Comparison of ENCODE assay signal across 9 mouse cellular contexts in the genomic region with DNA sequence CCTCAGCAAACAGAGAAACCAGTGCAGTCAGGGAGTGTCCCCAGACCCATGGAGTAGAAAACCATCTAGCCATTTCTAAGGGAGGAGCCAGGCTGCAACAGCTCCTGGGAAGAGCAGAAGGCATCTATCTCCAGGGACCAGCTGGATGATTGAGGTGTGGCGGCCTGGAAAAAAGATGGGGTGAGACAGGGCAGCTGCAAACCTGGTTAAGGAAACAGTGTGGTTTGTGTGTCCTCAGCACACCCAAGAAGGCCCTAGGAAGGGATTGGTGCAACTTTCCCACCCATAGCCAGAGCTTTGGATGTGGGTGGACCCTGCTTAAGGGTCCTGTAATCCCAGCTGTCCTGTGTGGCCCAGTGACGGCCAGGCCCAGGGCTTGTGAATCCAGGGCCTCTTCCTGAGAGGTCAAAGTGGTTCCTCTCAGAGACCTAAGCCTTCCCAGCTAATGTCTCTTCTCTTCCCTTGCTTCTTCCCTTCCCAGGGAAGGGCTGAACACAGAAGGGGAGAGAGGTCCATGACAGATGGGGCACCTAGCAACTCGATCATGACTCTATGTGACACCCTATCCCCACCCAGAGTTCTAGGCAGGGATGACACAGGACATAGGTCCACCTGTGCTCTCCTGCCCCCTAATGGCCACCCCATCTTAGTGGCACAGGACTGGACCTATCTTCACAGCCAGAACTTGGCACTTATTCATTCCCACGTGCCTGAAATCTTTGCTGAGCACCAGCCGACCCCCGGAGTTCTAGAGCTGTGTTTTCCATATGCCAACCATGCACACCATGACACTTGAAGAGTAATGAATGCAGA. TPM values are rescaled to one million over a fixed set of nuclear protein-coding genes. Genes with fewer than 3 reads are reported as not detected.
A peak's percentile ranks its signal among the peaks of the same experiment; 100 is the strongest.
DNase-seq lines count a peak whose midpoint lies in the region; ATAC-seq and TF ChIP-seq lines count a peak whose summit lies in the region.
"Had no signal": no experiment of that assay in that cellular context is flagged by ENCODE, and none has a peak within 500 bp of the region (broad histone marks: within the 10 kb centered on the region; RNA-seq: fewer than 3 reads in every experiment).

No protein-coding gene starts in this region.

- no peak for ATAC-seq in forebrain, postnatal 0 days
- ATAC-seq in forebrain, embryonic 12.5 days (ENCODE audit: low FRiP score): no peak
- peak; percentile 62 to 87; a peak in 3 of 4 replicates for ATAC-seq in hematopoietic stem cell, adult 5-6 weeks (replicated peaks in 1 of 2; ENCODE audit: insufficient read depth in 1 of 2, low FRiP score in 2 of 2, low TSS enrichment in 1 of 2, low read depth in 1 of 2, poor library complexity in 2 of 2, severe bottlenecking in 2 of 2)
- ATAC-seq in liver, embryonic 14.5 days (ENCODE audit: insufficient read depth): peak; percentile 78

- TF ChIP-seq EP300 in CH12.LX (IDR thresholded peaks at IDR 0.05; ENCODE audit: low read length): 0 out of 2 replicates have a peak, but pooled peaks have one; percentile 16
- no peak for TF ChIP-seq EP300 in liver, embryonic 14.5 days (IDR thresholded peaks at IDR 0.05; ENCODE audit: low read depth)

- in situ Hi-C loops in CH12.LX (cut with MboI; ENCODE audit: low pct_ligation_motif_present, low pct_unique_long_range_greater_than_20kb, low sequenced_read_pairs): no loop called here

- TF ChIP-seq CTCF in forebrain, postnatal 0 days (IDR thresholded peaks at IDR 0.05; ENCODE audit: low read depth): peak; percentile 38; the same call in 1 of the 2 replicates
- peak; percentile 75 to 98 for TF ChIP-seq CTCF in CH12.LX (conservative IDR thresholded peaks at IDR 0.05 in 1 of 2, IDR thresholded peaks at IDR 0.05 in 1 of 2; ENCODE audit: low read depth in 2 of 2, low read length in 2 of 2)
- TF ChIP-seq CTCF in liver, embryonic 14.5 days (IDR thresholded peaks at IDR 0.05; ENCODE audit: low read depth): peak; percentile 91

- no peak overlapping the region for H3K9ac ChIP-seq in forebrain, postnatal 0 days
- H3K9ac ChIP-seq in forebrain, embryonic 12.5 days: no peak overlapping the region
- no peak overlapping the region for H3K9ac ChIP-seq in CH12.LX (ENCODE audit: insufficient read depth, low read depth)
- H3K9ac ChIP-seq in liver, embryonic 14.5 days (replicated peaks): no peak overlapping the region
- H3K9ac ChIP-seq: stomach, embryonic 15.5 days had no signal

- H3K4me1 ChIP-seq in forebrain, postnatal 0 days (ENCODE audit: insufficient read depth): no peaks in the 10 kb centered on the region
- no peaks in the 10 kb centered on the region for H3K4me1 ChIP-seq in forebrain, embryonic 12.5 days
- peaks cover 0 to 20% of the 10 kb centered on the region in 2 experiments; a peak in 2 of 4 replicates for H3K4me1 ChIP-seq in CH12.LX (ENCODE audit: control insufficient read depth in 1 of 2, insufficient read depth in 2 of 2)
- H3K4me1 ChIP-seq in liver, embryonic 14.5 days (replicated peaks; ENCODE audit: control insufficient read depth in 2 of 2, insufficient read depth in 2 of 2, low read length in 1 of 2): no peaks in the 10 kb centered on the region
- H3K4me1 ChIP-seq: stomach, embryonic 15.5 days had no signal

- dilution Hi-C loops in CH12.LX (cut with MboI; ENCODE audit: extremely low pct_ligation_motif_present, extremely low pct_unique_long_range_greater_than_20kb, low sequenced_read_pairs): no loop called here

- H3K9me3 ChIP-seq in forebrain, postnatal 0 days (ENCODE audit: low read length): no peaks in the 10 kb centered on the region
- no peaks in the 10 kb centered on the region for H3K9me3 ChIP-seq in forebrain, embryonic 12.5 days
- no peaks in the 10 kb centered on the region for H3K9me3 ChIP-seq in CH12.LX (replicated peaks; ENCODE audit: low read length)
- no peaks in the 10 kb centered on the region for H3K9me3 ChIP-seq in liver, embryonic 14.5 days (ENCODE audit: control insufficient read depth, low read length)
- H3K9me3 ChIP-seq: stomach, embryonic 15.5 days had no signal

- no peak for DNase-seq in forebrain, postnatal 0 days
- DNase-seq in CH12.LX (ENCODE audit: extremely low read depth): peak; percentile 87
- peak; percentile 66 for DNase-seq in cerebellum, adult 11-12 months
- DNase-seq in liver, embryonic 14.5 days (ENCODE audit: low read depth in 3 of 3, low spot score in 3 of 3): peak; percentile 35 to 54 (median 35)
- DNase-seq in spleen, postnatal 10 days (ENCODE audit: low spot score in 2 of 2): peak; percentile 34 to 77
- DNase-seq in right cerebral cortex, adult 18-20 months: no peak

- H3K4me3 ChIP-seq in forebrain, postnatal 0 days (ENCODE audit: low read depth, low read length): no peak overlapping the region
- H3K4me3 ChIP-seq in forebrain, embryonic 12.5 days (replicated peaks): no peak overlapping the region
- no peak overlapping the region for H3K4me3 ChIP-seq in CH12.LX (replicated peaks in 1 of 3; ENCODE audit: low read depth in 2 of 3, low read length in 2 of 3, poor library complexity in 1 of 3)
- no peak overlapping the region for H3K4me3 ChIP-seq in liver, embryonic 14.5 days (ENCODE audit: insufficient read depth in 1 of 2, low read depth in 2 of 2, low read length in 2 of 2)
- H3K4me3 ChIP-seq: stomach, embryonic 15.5 days had no signal

- 53% methylated on average over 6 of the region's 6 CpGs for WGBS in forebrain, postnatal 0 days
- WGBS in forebrain, embryonic 12.5 days: 63% methylated on average over 6 of the region's 6 CpGs
- 36% methylated on average over 6 of the region's 6 CpGs for WGBS in liver, embryonic 14.5 days (ENCODE audit: insufficient replicate concordance)

- H3K27me3 ChIP-seq in forebrain, postnatal 0 days (ENCODE audit: insufficient read depth, low read length): no peaks in the 10 kb centered on the region
- H3K27me3 ChIP-seq in forebrain, embryonic 12.5 days: no peaks in the 10 kb centered on the region
- no peaks in the 10 kb centered on the region for H3K27me3 ChIP-seq in CH12.LX (replicated peaks)
- H3K27me3 ChIP-seq in liver, embryonic 14.5 days (ENCODE audit: control insufficient read depth, insufficient read depth, low read length): no peaks in the 10 kb centered on the region
- H3K27me3 ChIP-seq: stomach, embryonic 15.5 days had no signal

- no peak overlapping the region for H3K4me2 ChIP-seq in forebrain, postnatal 0 days (ENCODE audit: low read depth)
- H3K4me2 ChIP-seq in forebrain, embryonic 12.5 days: no peak overlapping the region
- H3K4me2 ChIP-seq in CH12.LX (ENCODE audit: insufficient read depth, low read depth, poor library complexity, severe bottlenecking): no peak overlapping the region
- no peak overlapping the region for H3K4me2 ChIP-seq in liver, embryonic 14.5 days (ENCODE audit: low read depth)
- H3K4me2 ChIP-seq: stomach, embryonic 15.5 days had no signal

- no peaks in the 10 kb centered on the region for H3K79me2 ChIP-seq in CH12.LX (replicated peaks; ENCODE audit: control insufficient read depth, extremely low read depth, insufficient read depth, poor library complexity, severe bottlenecking)

- no peaks in the 10 kb centered on the region for H3K36me3 ChIP-seq in forebrain, postnatal 0 days (ENCODE audit: insufficient read depth)
- H3K36me3 ChIP-seq in forebrain, embryonic 12.5 days (replicated peaks): no peaks in the 10 kb centered on the region
- no peaks in the 10 kb centered on the region for H3K36me3 ChIP-seq in CH12.LX (replicated peaks in 1 of 2; ENCODE audit: control insufficient read depth in 1 of 2, insufficient read depth in 1 of 2, low read length in 1 of 2)
- H3K36me3 ChIP-seq in liver, embryonic 14.5 days (replicated peaks; ENCODE audit: control insufficient read depth, insufficient read depth, low read depth): no peaks in the 10 kb centered on the region
- H3K36me3 ChIP-seq: stomach, embryonic 15.5 days had no signal

- peak; percentile 92 for TF ChIP-seq RAD21 in CH12.LX (IDR thresholded peaks at IDR 0.05; ENCODE audit: low read depth, low read length)

- TF ChIP-seq POLR2A in CH12.LX (IDR thresholded peaks at IDR 0.05; ENCODE audit: low read depth, low read length): no peak

- no peak overlapping the region for H3K27ac ChIP-seq in forebrain, postnatal 0 days (ENCODE audit: low read depth, low read length)
- no peak overlapping the region for H3K27ac ChIP-seq in forebrain, embryonic 12.5 days
- H3K27ac ChIP-seq in CH12.LX (ENCODE audit: insufficient read depth, low read depth): no peak overlapping the region
- H3K27ac ChIP-seq in liver, embryonic 14.5 days: no peak overlapping the region
- H3K27ac ChIP-seq: stomach, embryonic 15.5 days had no signal

RNA-seq across cellular contexts. Expression of gene Purb, which starts 14.2 kb away (rescaled TPM):
- total RNA-seq in forebrain, postnatal 0 days (2014; rRNA removed): 49.9 and 53.5 TPM in 2 replicates
- 10.9 and 18.6 TPM in 2 replicates for polyA plus RNA-seq in forebrain, postnatal 0 days (2015; fragmentation: Nextera tagmentation; extraction: Ambion mirVana)
- polyA plus RNA-seq in forebrain, embryonic 12.5 days (2016; fragmentation: Nextera tagmentation; extraction: Ambion mirVana): 15.9 and 17.9 TPM in 2 replicates
- total RNA-seq in CH12.LX (2012; rRNA removed) (19.3 and 29.7 TPM in 2 replicates), CH12.LX (2014; rRNA removed) (45.2 and 50.5 TPM in 2 replicates)
- 35.0 and 42.4 TPM in 2 replicates for polyA plus RNA-seq in CH12.LX (2012; ENCODE audit: insufficient read length, low read depth)
- total RNA-seq in hematopoietic stem cell, adult 5-6 weeks (2017): 75.8 and 78.8 TPM in 2 replicates
- polyA plus RNA-seq in liver, embryonic 14.5 days (2012; rRNA removed): 4.1 and 6.2 TPM in 2 replicates
- polyA plus RNA-seq in liver, embryonic 14.5 days (2014; fragmentation: Nextera tagmentation; extraction: Ambion mirVana): 6.2 TPM in 2 replicates

RNA-seq across cellular contexts. Expression of gene Myo1g, which starts 30.9 kb away (rescaled TPM):
- total RNA-seq in forebrain, postnatal 0 days (2014; rRNA removed): 0.23 and 0.90 TPM in 2 replicates
- polyA plus RNA-seq in forebrain, postnatal 0 days (2015; fragmentation: Nextera tagmentation; extraction: Ambion mirVana): 0.24 and 0.75 TPM in 2 replicates
- 0.31 and 0.63 TPM in 2 replicates for polyA plus RNA-seq in forebrain, embryonic 12.5 days (2016; fragmentation: Nextera tagmentation; extraction: Ambion mirVana)
- 279 and 335 TPM in 2 replicates for total RNA-seq in CH12.LX (2012; rRNA removed)
- total RNA-seq in CH12.LX (2014; rRNA removed): 265 and 268 TPM in 2 replicates
- polyA plus RNA-seq in CH12.LX (2012; ENCODE audit: insufficient read length, low read depth): 279 and 284 TPM in 2 replicates
- total RNA-seq in hematopoietic stem cell, adult 5-6 weeks (2017): 41.4 and 46.3 TPM in 2 replicates
- polyA plus RNA-seq in liver, embryonic 14.5 days (2012; rRNA removed): 5.7 and 7.0 TPM in 2 replicates
- polyA plus RNA-seq in liver, embryonic 14.5 days (2014; fragmentation: Nextera tagmentation; extraction: Ambion mirVana): 5.4 and 5.7 TPM in 2 replicates

RNA-seq across cellular contexts. Expression of gene H2afv, which starts 45.7 kb away (rescaled TPM):
- total RNA-seq in forebrain, postnatal 0 days (2014; rRNA removed): 55.3 and 68.0 TPM in 2 replicates
- polyA plus RNA-seq in forebrain, postnatal 0 days (2015; fragmentation: Nextera tagmentation; extraction: Ambion mirVana): 185 and 235 TPM in 2 replicates
- polyA plus RNA-seq in forebrain, embryonic 12.5 days (2016; fragmentation: Nextera tagmentation; extraction: Ambion mirVana): 853 and 916 TPM in 2 replicates
- 51.4 and 73.2 TPM in 2 replicates for total RNA-seq in CH12.LX (2012; rRNA removed)
- total RNA-seq in CH12.LX (2014; rRNA removed): 37.8 and 46.6 TPM in 2 replicates
- polyA plus RNA-seq in CH12.LX (2012; ENCODE audit: insufficient read length, low read depth): 63.7 and 67.6 TPM in 2 replicates
- total RNA-seq in hematopoietic stem cell, adult 5-6 weeks (2017): 138 and 152 TPM in 2 replicates
- 35.2 and 44.2 TPM in 2 replicates for polyA plus RNA-seq in liver, embryonic 14.5 days (2012; rRNA removed)
- polyA plus RNA-seq in liver, embryonic 14.5 days (2014; fragmentation: Nextera tagmentation; extraction: Ambion mirVana): 117 and 119 TPM in 2 replicates

RNA-seq across cellular contexts. Expression of gene Ccm2, which starts 56.8 kb away (rescaled TPM):
- total RNA-seq in forebrain, postnatal 0 days (2014; rRNA removed): 58.9 and 65.6 TPM in 2 replicates
- polyA plus RNA-seq in forebrain, postnatal 0 days (2015; fragmentation: Nextera tagmentation; extraction: Ambion mirVana): 84.0 and 84.7 TPM in 2 replicates
- polyA plus RNA-seq in forebrain, embryonic 12.5 days (2016; fragmentation: Nextera tagmentation; extraction: Ambion mirVana): 89.9 and 90.7 TPM in 2 replicates
- 30.4 and 31.6 TPM in 2 replicates for total RNA-seq in CH12.LX (2012; rRNA removed)
- total RNA-seq in CH12.LX (2014; rRNA removed): 32.7 and 32.9 TPM in 2 replicates
- polyA plus RNA-seq in CH12.LX (2012; ENCODE audit: insufficient read length, low read depth): 29.4 and 34.5 TPM in 2 replicates
- 46.1 and 80.2 TPM in 2 replicates for total RNA-seq in hematopoietic stem cell, adult 5-6 weeks (2017)
- 33.1 and 36.8 TPM in 2 replicates for polyA plus RNA-seq in liver, embryonic 14.5 days (2012; rRNA removed)
- polyA plus RNA-seq in liver, embryonic 14.5 days (2014; fragmentation: Nextera tagmentation; extraction: Ambion mirVana): 39.0 and 39.4 TPM in 2 replicates

Comparison
In these comparisons a context has a peak if more than half of its experiments do, and no peak if none do; other contexts are left out.
1. ATAC-seq: peak in hematopoietic stem cell, adult 5-6 weeks (2 of 2) and liver, embryonic 14.5 days (single experiment); none in forebrain, postnatal 0 days (single experiment) and forebrain, embryonic 12.5 days (single experiment).
2. DNase-seq: peak in CH12.LX (single experiment), cerebellum, adult 11-12 months (single experiment), liver, embryonic 14.5 days (3 of 3) and spleen, postnatal 10 days (2 of 2); none in forebrain, postnatal 0 days (single experiment) and right cerebral cortex, adult 18-20 months (single experiment).
3. CTCF ChIP-seq: peak in every context shown above with its lines; median percentile 91 in liver, embryonic 14.5 days; 86 in CH12.LX; 38 in forebrain, postnatal 0 days.
4. RNA of gene Myo1g, which starts 30.9 kb away (polyA plus RNA-seq): 279 to 284 TPM in CH12.LX; 5.4 to 7.0 TPM in liver, embryonic 14.5 days, 0.24 to 0.75 TPM in forebrain, postnatal 0 days and 0.31 to 0.63 TPM in forebrain, embryonic 12.5 days; every median in the first group is over 10 times any median in the second.